Mouse (Mus musculus) large intestine, adult 2 months (tissue): ENCODE data around the gene March10. TPM values are rescaled to one million over a fixed set of nuclear protein-coding genes. Genes with fewer than 3 reads are reported as not detected.

Experiments
- DNase-seq: peaks from one replicate; pipeline ENCODE4 v3.0.0-alpha.2; 2012; ENCODE audit warnings: low read depth, low spot score
- WGBS: fragments of 180-500 bp; shearing (Covaris S2); methylation state at CpG from one replicate; pipeline ENCODE4 v1.1.7; 2018; 5-methylcytosine and 5-hydroxymethylcytosine counted together
- polyA plus RNA-seq: library from polyadenylated mRNA; depleted of rRNA; stranded (reverse); fragments of >200 nt; gene quantifications from 2 replicates; pipeline ENCODE4 v1.2.3, GENCODE M21; 2012; rRNA removed

The March10 gene
- polyA plus RNA-seq: not detected in 2 replicates

DNA sequence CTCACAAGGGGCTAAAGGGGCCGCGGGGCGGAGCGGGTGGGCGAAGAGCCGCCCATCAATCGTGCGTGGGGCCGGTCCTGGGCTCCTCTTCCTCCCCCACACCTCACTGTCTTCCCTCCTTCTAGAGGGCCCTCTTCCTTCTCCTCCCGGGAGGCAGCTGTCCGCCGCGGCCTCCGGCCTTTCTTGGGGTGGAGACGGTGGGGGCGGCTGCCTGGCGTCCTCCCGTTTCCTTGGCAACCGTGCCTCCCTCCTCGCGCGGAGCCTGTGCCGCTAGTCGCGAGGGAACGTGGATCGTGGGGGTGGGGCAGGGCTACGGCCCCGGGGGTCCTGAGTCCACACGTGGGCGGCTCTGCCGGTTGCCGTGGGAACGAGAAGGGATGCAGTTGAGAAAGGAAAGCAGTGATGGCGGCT is at the start of gene March10:
March10 (minus strand) TSS at position 239 of the 411 bp plus-strand sequence.
- WGBS: 12% methylated on average over 35 of the region's 35 CpGs
- no peak for DNase-seq

DNA sequence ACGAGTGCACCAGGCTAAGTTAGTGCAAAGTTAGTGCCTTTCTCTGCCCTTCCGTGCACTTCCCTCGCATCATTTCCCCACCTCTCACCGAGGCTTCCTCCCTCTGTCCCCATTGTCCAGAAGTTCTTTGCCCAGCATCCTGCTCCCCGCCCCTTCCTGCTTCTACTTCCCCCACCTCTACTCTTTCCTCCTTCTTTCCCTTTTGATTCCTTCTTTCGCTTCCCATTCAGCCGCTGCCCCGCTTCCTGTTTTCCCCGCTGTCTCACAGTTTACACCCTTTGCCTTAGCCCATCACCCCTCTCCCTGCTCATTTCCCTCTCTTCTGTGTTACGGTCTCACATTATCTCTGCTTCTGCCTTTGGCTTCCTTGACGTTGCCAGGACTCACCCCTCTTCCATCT is 49.8 kb upstream of the March10 start:
- 75% methylated on average over 11 of the region's 11 CpGs for WGBS

DNA sequence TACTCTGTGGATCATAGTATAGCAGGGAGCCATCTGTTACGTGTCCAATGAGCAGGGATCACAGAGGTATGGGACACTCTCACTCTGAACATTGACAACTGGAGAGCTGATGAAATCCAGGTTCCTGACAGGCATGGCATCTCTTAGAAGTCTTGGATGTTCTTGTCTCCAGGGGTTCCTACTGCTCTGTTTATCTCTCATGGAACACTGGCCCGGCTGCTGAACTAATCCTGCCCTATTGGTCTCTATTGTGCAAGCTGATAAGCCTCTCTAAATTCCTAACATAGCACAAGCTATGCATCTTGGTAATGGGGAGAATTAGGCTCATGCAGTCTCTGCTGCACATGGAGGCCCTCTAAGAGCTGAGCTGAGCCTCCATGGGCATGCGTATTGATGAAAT is 48.5 kb upstream of the March10 start:
- WGBS: 76% methylated on average over 3 of the region's 3 CpGs
- DNase-seq: no peak

More for the DNA sequence above, 49.8 kb upstream of the March10 start:
- no peak for DNase-seq

DNA sequence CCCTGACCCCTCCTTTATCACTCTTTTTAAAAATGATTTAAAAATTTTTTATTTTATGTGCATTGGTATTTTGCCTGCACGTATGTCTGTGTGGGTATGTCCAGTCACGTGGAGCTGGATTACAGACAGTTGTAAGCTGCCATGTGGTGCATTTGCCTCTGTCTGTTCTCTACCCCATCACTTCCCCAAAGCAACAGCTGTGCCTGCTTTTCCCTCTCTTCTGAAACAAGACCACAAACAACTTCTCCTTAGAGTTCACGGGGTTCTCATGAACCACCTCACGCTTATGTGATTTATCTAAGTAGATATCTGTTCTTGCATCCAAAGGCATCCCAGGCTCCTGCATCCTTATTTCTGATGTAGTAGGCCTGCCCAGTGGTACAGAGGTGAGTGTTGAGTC is 45.8 kb upstream of the March10 start:
- 88% methylated on average over 4 of the region's 4 CpGs for WGBS
- DNase-seq: no peak

DNA sequence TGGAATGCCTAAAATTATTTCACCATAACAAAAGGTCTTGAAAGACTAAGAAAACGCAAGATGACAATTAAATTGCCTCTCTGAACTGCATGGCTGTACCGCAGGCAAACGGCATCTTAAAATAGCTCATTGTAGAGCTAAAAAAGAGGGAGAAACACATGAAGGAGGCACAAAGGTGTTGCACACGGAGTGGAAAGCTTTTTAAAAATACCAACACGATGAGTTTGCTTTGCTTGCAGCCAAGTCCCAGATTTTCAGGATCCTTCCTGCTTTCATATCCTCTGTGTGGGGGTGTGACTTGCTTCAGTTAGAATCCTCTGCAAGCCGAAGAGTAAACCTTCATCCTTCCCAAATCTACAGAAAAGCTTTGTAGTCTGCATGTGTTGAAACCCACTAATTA is 41.0 kb upstream of the March10 start:
- DNase-seq: no peak
- WGBS: 82% methylated on average over 6 of the region's 6 CpGs

DNA sequence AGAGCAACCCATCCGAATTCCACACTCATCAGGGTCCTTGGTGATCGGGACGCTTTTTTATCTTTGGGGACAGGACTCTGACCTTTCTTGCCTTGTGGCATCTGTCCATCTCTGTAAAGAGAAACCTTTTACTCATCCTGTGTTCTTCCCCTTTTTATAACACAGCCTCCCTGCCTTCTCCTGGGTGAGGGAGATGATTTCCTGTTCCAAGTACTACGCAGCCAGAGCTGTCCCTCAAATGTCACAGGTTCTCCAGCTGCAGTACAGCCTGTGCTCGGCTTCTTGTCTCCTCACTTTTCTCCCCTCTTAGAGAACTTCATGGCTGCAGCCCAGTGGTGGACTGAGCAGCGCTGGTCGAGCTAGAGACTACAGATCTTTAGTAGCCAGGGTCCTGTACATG is 40.1 kb upstream of the March10 start:
- no peak for DNase-seq
- 70% methylated on average over 7 of the region's 7 CpGs for WGBS

DNA sequence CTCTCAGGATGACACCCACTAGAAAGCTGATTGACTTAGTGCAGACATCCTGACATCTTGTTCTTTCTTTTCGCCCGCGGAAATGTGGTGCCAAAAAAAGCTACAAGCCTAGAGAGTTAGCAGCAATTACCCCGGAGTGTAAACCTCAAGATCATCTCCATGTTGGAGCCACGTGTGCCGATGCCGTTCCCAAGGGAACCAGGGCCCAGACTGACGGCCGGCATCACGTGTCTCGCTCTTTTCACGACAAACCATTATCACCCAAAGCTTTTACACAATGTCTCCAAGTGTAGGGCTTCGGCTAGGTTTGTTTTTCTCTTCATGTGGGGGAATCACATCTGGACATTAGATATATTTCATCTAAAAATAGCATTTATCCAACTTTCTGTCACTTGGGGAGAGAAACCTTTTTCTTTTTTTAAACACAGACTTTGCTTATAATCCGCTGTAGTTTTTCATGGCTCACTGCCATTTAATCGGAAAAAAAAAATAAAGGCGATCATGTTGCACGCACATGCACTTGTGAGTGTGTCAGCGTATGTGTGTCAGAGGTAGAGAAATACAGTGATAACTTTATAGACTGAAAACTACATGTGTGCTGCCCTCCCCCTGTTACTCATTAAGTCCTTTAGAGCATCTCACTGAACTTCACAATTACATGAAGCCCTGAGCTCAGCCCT is 39.2 kb upstream of the March10 start:
- WGBS: 79% methylated on average over 18 of the region's 18 CpGs
- DNase-seq: no peak

DNA sequence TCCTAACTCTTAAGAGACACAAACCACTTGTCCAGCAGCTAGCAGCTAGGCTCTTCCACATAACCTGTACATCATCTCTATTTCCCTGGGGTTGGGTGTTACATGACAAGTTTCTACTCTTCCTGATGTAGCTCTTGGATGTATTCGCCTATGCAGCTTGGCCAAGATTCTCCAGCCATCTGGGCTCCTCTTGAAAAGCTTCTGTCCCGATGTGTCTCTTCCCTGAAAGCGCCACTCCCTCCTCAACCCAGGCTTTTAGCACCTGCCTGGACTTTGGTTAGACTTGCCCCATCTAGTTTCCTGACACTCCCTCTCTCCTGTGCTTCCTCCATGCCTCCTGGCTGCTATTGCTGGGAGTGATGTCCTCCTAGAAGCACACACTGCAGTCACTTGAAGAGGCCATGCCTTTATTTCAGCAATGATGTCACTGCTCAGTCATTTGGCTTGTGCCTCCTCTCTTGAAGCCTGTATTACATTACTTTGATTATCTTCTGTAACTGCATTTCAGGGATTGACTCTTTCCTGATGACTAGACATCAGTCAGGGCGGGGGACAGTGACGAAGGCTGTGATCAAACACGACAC is 38.3 kb upstream of the March10 start:
- WGBS: 37% methylated on average over 6 of the region's 6 CpGs
- peak; percentile 37 for DNase-seq

DNA sequence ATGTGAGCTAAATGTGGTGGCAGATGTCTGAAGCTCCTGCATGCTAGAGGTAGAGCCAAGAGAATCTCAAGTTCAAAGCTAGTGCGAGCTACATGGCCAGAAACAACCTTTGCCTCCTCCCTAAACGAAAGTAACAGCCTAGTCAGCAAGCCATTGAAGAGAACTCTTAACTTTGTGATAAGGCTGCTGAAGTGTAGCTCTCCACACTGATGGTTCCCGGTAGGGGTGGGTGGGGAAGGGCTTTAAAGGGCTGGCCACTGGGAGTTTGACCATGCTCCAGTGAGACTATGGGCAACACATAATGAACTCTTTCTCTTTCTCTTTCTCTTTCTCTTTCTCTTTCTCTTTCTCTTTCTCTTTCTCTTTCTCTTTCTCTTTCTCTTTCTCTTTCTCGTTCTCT is 35.9 kb upstream of the March10 start:
- DNase-seq: no peak
- 82% methylated on average over 4 of the region's 4 CpGs for WGBS

DNA sequence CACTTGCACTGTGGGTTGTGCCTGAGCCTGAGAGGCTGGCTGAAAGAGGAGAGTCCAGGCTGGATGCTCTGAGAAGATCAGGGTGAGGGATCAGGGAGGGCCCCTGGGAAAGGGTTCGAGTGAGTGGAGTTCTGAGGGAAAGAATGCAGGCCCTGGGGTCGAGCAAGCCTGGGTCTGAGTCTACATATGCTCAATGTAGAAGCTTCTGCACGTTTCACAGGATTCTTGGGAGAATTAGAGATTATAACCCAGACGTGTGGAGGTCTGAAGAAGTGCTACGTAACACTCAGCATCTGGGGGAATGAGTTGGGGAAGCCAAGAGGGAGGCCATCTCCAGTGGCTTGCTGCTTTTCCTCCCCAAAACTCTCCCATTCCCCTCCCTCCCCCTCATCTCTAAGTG is 34.4 kb upstream of the March10 start:
- no peak for DNase-seq
- 69% methylated on average over 5 of the region's 5 CpGs for WGBS

DNA sequence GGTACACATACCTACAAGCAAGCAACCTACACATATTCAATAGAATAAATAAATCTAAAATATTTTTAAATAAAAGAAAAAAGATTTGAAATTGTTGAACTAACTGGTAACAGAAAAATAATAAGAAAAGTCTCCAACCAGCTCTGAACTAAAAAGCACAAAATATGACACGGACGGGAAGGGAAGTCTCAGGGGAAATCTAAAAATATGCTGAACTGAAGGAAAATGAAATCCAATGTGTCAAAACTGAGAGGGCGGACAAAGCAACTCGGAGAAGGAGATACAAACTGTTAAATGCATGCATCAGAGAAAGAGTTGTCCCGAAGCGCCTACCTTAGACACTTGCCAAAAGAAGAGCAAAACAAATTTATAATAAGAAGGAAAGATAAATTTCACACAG is 28.9 kb upstream of the March10 start:
- DNase-seq: no peak
- 86% methylated on average over 6 of the region's 6 CpGs for WGBS

DNA sequence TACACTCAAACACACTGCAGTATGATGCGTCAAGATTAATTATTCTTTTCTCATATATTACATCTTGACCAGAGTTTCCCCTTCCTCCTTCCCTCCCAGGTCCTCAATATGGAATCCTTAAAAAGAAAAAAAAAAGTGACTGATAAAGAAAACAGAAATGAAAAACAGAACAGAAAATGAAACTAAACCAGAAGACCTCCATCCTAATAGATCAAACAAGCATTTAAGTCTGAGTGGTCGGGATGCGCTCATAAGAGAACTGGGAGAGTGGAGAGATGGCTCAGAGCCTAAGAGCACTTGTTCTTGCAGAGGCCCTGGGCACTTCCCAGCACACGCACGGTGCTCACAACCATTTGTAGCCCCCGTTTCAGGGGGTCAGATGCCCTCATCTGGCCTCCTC is 28.5 kb upstream of the March10 start:
- DNase-seq: no peak
- WGBS: 67% methylated on average over 6 of the region's 6 CpGs

DNA sequence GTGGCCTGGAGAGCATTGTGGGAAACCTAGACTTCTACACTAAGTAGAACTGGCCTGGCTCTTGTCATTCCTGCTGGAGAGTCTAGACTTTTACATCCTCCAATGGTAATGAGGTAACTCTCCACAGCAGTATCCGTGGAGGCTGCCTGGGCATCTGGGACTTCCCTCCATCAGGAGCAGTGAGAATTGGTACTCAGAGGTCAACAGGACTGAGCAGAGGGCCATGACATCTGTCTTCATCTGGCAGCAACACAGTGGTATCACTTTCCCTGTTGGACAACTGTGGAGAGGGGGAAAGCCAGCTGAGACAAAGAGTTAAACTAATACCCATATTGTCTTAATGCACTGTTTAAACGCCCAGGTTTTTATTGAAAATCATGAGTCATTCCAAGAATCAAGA is 26.2 kb upstream of the March10 start:
- 55% methylated on average over 2 of the region's 2 CpGs for WGBS
- DNase-seq: no peak

DNA sequence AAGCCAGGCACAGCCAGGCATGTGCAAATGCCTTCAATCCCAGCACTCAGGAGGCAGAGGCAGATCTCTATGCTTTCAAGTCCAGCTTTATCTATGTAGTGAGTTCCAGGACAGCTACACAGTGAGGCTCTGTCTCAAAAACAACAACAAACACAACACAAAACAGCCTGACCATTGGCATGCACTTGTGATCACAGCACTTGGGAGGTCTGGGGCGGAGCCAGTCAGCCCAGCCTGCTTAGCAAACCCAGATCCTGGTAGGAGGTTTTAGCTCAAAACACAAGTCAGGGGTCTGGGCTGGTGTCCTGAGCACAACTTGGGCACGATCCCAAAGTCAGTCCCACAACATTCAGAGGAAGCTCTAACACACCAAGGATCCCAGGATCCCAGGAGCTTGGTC is 18.2 kb upstream of the March10 start:
- DNase-seq: no peak
- 68% methylated on average over 2 of the region's 2 CpGs for WGBS

DNA sequence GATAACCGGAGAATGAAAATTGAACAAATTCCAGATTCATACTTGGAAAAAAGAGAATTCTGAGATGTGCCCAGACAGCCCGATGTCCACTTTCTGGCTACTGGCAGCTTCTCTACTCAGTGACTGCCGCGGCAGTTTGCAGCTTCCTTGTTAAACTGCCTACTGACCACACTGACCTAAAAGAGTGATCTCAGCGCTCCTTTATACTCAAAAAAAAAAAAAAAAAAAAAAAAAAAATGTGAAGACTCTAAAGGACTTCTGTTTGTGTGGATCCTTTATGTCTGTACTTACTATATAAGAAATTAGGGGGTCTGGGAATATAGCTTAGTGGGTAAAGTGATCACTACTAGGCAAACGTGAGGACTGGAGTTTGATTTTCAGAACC is 17.8 kb upstream of the March10 start:
- WGBS: 51% methylated on average over 6 of the region's 6 CpGs
- no peak for DNase-seq

DNA sequence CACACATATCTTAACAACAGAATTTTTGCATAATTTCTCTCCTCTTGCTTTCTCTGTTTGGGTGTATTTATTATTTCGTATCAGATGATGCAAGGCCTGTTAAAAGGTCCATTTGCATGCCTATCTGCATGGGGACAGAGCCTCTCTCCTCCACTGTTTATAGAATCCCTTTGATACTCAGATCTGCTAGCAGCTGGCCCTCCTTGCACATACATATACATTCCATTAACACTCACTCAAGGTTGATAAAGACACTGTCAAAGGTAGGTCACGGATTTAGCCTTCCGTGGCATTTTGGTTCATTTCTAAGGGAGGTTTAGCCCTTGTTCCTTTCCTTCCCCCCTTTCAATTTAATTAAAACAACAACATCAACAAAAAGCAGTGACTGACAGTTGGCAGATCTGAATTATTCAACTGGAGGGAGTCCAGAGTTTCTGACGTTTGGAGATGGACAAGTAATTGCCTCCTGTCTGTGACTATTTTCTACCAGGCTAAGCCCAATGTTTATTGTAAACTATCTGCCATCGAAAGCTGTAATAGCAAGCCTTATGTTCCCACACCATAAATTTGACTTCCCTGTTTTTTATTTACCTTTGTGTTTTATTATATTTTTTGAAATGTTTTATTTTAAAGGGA is 17.3 kb upstream of the March10 start:
- DNase-seq: no peak
- WGBS: 39% methylated on average over 5 of the region's 5 CpGs

DNA sequence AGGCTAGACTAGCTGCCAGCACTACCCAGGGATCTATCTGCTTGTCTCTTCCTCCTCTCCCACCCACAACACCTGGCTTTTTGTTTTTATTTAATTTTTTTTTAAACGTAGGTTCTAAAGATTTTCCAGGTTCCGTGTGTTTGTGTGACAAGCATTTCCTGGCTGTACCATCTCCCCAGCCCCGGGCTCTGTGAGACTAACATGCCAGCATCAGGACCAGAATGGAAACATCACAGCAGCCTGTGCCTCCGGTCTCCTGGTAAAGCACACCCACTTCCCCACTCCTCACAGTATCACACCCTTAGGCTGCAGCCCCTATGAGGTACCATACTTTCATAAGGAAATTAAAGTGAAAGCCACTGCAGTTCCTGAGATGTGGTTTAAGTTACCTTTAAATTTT is 16.1 kb upstream of the March10 start:
- WGBS: 76% methylated on average over 4 of the region's 4 CpGs

DNA sequence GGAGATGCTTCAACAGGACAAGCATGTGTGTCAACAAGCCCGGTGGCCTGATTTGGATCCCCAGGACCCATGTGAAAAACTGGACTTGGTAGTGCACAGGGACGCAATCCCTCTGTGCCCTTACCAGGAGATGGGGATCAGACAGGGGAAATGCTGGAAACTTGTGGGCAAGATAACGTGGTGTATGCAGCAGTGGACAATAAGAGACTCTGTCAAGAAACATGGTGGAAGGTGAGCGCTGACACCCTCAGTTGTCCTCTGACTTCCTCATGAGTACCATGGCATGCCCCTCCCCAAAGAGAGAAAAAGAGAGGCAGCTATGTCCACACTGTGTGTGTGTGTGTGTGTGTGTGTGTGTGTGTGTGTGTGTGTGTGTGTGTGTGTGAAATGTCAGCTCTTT is 14.4 kb upstream of the March10 start:
- no peak for DNase-seq
- 93% methylated on average over 4 of the region's 4 CpGs for WGBS

More for the DNA sequence above, 16.1 kb upstream of the March10 start:
- DNase-seq: no peak

DNA sequence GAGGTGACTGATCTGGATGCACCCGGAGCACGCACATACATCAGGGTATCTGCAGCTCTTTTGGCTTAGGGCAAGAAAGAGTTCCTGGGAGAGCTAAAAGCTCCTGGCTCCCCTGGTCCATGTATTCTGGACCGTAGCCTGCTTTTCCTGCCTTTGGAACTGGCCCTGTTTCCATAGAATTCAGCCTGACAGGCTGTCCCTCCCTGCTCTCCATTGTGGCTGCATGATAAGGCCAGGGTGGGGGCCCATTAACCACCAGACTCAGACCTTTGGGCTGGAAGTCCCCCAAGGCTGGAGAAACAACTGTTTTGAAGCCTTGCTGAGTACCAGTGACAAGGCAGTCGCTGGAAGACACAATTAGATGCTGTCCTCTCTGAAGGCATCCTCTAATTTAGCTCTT is 13.0 kb upstream of the March10 start:
- DNase-seq: no peak
- WGBS: 86% methylated on average over 4 of the region's 4 CpGs

DNA sequence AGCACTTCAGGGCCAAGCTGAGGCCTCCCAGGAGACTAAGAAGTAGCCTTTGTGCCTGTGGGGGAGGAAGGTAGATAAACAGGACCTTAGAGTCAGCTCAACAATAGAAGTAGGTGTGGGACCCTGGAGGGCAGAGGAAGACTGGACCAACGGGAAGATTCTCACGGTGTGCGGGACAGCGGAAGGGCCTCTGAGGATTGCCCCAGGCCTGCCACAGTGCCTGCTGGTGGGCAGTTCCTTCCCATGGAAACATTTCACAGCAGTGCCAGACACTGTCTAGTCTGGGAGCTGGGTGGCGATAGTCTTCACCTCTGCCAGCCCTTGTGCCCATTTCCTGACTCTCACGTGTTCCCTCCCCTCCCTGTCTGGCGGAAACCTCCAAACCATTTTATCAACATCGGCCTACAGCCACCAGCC is 12.6 kb upstream of the March10 start:
- 73% methylated on average over 8 of the region's 8 CpGs for WGBS
- no peak for DNase-seq

DNA sequence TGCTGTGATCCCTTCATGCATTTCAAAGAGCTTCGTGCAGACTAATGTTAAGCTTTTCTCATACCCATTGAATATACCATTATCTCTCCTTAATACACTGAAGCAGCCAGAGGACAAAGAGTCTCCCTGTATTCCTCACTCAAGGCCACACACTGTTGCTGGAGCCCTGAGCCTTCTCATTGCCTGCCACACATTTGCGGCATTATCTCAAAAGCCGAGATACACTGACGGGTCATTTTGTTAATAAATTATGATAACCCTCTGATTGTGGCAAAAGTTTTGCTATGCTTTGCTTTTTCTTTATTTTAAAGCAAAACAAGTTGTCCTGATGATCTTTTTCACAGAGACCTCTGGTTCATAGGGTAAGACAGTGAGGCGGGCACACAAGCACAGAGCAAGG is 11.9 kb upstream of the March10 start:
- 91% methylated on average over 5 of the region's 5 CpGs for WGBS
- no peak for DNase-seq
